Mouse (Mus musculus) urinary bladder, postnatal 36 days (tissue): ENCODE data around the gene Alkbh1.

ENCODE experiments used
- DNase-seq, 2 experiments: peaks; one replicate each; pipeline ENCODE4 v3.0.0; 2022; ENCODE audit warnings: low spot score in 2 of 2, mixed read lengths in 1 of 2

Alkbh1 gene

DNA sequence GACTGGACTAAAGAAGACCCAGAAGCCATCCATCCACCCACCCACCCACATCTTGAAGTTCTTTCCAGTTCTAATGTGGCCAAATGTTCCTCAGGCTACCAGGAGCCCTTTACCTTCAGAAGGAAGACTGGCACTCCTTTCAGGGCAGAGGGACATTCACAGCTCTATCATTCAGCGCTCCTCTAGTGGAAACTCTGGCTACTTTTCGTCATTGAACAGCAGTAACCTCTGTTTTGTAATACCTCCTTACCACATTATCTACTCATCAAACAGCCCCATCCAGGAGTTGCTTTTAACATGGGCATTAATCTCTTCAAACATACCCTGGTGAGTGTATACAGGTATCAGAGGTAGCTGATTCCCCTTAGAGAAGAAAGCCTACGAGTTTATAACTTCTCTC lies 58.8 kb downstream of the Alkbh1 start:
- DNase-seq: no peak

DNA sequence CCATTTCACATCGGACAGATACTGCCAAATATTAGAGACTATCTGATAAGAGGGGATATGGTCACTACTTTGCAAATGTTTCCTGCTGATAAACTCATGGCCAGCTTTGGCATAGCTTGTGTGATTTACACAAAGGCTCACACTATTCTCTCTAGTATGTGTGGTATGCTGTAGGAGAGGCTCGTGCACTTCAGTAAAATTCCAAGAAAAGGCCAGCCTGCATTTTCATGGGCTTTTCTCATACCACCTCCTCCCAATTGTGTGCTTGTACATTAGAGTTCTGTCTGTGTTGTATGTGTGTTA lies 62.5 kb downstream of the Alkbh1 start:
- DNase-seq: no peak

DNA sequence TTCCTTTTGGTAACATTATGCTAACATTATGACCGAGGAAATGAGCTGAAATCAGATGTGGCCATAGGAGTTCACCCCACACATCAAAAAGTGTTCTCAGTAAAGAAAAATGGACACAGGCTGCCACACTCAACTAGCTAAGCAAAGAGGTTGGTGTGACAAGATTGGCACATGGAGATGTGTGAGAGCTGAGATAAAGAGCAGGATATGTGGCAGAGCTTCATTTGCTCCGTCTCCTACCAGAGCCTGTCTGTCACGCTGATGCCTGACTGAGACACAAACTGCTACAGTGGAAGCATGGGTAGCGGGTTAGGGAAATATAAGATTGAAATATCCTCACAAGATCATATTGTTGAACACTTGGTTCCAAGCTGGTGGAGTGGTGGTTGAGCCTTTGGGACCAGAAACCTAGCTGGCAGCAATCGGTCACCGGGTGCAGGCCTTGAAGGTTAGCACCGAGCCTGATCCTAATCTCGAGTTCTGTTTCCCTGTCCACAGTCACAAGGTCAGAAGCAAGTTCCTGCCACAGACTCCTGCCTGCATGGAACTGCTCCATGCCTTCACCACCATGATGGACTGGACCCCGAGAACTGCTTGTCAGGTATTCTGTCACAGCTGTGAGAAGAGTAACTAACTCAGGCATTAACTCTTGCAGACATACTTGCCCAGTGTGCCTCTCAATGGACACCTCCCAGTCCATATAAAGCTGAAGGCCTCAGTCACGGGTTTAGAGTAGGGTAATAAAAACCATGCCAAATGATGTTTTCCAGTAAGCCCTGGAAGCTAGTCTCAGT lies 63.0 kb downstream of the Alkbh1 start:
- no peak for DNase-seq

DNA sequence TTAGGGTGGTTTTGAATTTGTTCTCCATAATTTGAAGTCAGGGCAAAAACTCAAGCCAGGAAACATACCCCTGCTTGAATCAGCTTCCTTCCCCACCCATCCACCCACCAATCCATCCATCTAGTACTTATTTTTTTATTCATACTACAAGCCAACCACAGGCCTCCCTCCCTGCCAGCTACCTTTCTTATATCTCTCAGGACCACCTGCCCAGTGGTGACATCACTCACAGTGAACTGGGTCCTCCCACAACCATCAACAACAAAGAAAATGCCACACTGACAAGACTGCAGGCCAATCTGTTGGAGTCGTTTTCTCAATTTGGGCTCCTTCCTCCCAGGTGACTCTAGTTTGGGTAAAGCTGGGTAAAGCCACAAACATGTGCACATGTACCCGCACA lies 64.3 kb downstream of the Alkbh1 start:
- DNase-seq: no peak
